Mouse (Mus musculus) forebrain, embryonic 13.5 days (tissue): ENCODE measurements at regions not wholly inside any gene's neighbourhood (a gene's known extent, or its start where the extent isn't known, plus 50 kb on each side); places are given as distances from the start of the nearest gene placed in this dataset.

Experiments
- ATAC-seq: fragments of 200-750 bp; cut with Nextera tagmentation; 2 replicates; pipeline ENCODE4 v1.8.0; 2017
- H3K27ac ChIP-seq: fragments of 300-500 bp; sonication (generic); 2 replicates; pipeline ENCODE4 v1.5.1; 2015; ENCODE audit warnings: inconsistent platforms, mild to moderate bottlenecking, moderate library complexity
- H3K27me3 ChIP-seq: fragments of 300-500 bp; sonication (generic); 2 replicates; pipeline ENCODE4 v1.6.1; 2015; ENCODE audit warnings: mild to moderate bottlenecking, inconsistent platforms
- H3K36me3 ChIP-seq: fragments of 300-500 bp; sonication (generic); 2 replicates; pipeline ENCODE4 v1.6.1; 2015; ENCODE audit warnings: mild to moderate bottlenecking, inconsistent platforms; ENCODE audit not compliant: poor library complexity, severe bottlenecking
- H3K4me1 ChIP-seq: fragments of 300-500 bp; sonication (generic); 2 replicates; pipeline ENCODE4 v1.6.1; 2015; ENCODE audit warnings: inconsistent platforms
- H3K4me2 ChIP-seq: fragments of 300-500 bp; sonication (generic); 2 replicates; pipeline ENCODE4 v1.6.1; 2015; ENCODE audit warnings: inconsistent platforms, mild to moderate bottlenecking, moderate library complexity
- H3K4me3 ChIP-seq: fragments of 300-500 bp; sonication (generic); 2 replicates; pipeline ENCODE4 v1.5.1; 2015; ENCODE audit warnings: mild to moderate bottlenecking, inconsistent platforms
- H3K9ac ChIP-seq: fragments of 300-500 bp; sonication (generic); 2 replicates; pipeline ENCODE4 v1.6.1; 2015; ENCODE audit warnings: mild to moderate bottlenecking, inconsistent platforms
- H3K9me3 ChIP-seq: fragments of 300-500 bp; sonication (generic); replicated peaks from 2 replicates; pipeline ENCODE4 v1.6.1; 2016; ENCODE audit warnings: inconsistent platforms
- WGBS: fragments of 180-500 bp; shearing (Covaris S2); methylation state at CpG from one replicate; pipeline ENCODE4 v1.1.7; 2015; 5-methylcytosine and 5-hydroxymethylcytosine counted together

DNA sequence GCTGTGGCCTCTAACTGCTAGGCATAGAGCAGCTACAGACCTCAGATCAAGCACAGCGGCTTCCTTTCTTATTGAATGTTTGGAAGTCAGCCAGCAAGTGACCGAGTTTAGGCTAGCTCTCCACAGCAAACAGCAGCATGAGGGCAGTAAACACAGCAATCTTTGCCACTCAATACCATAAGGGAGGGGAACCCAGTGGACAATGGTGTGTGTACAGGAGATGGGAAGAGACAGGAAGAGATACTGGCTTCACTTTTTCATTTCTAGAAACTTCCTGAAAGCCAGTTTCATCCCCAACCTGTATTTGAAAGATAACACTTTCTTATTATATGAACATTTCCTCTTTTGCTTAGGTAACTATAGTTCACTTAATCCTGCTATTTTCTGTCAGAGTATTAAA is 1284.9 kb upstream of the Lrrc6 start:
- H3K9me3 ChIP-seq, result no peaks in the 10 kb centered on the region
- 64% methylated on average over 2 of the region's 2 CpGs for whole genome bisulfite sequencing

GRCm38 (mm10) chr15:67783754-67784153 is 1283.0 kb upstream of the Lrrc6 start:
- 76% methylated on average over 1 of the region's 1 CpGs for WGBS

More for the DNA sequence above, 1284.9 kb upstream of the Lrrc6 start:
- Histone ChIP-seq H3K27me3 (no peaks in the 10 kb centered on the region), H3K4me3 (no peak overlapping the region), H3K4me1 (no peaks in the 10 kb centered on the region), H3K36me3 (no peaks in the 10 kb centered on the region), H3K4me2 (no peak overlapping the region), H3K9ac (no peak overlapping the region), H3K27ac (no peak overlapping the region)
- ATAC-seq, result 0 out of 2 replicates have a peak, but pooled peaks have one; percentile 36

GRCm38 (mm10) chr15:67782505-67782904 is 1281.8 kb upstream of the Lrrc6 start:
- no peak for ATAC-seq
- H3K27ac ChIP-seq, result no peak overlapping the region
- no peaks in the 10 kb centered on the region for H3K36me3 ChIP-seq
- H3K4me3 ChIP-seq, result no peak overlapping the region
- no peak overlapping the region for H3K9ac ChIP-seq
- H3K4me2 ChIP-seq, result no peak overlapping the region
- no peaks in the 10 kb centered on the region for H3K4me1 ChIP-seq
- H3K9me3 ChIP-seq, result no peaks in the 10 kb centered on the region
- no peaks in the 10 kb centered on the region for H3K27me3 ChIP-seq
- 92% methylated on average over 4 of the region's 4 CpGs for WGBS

More at GRCm38 (mm10) chr15:67783754-67784153, 1283.0 kb upstream of the Lrrc6 start:
- ATAC-seq, result no peak
- no peak overlapping the region for H3K27ac ChIP-seq
- H3K27me3 ChIP-seq, result no peaks in the 10 kb centered on the region
- no peak overlapping the region for H3K4me3 ChIP-seq
- H3K4me2 ChIP-seq, result no peak overlapping the region
- H3K36me3 ChIP-seq, result no peaks in the 10 kb centered on the region
- no peaks in the 10 kb centered on the region for H3K9me3 ChIP-seq
- no peak overlapping the region for H3K9ac ChIP-seq
- H3K4me1 ChIP-seq, result no peaks in the 10 kb centered on the region

- Histone ChIP-seq H3K4me3 (no peak overlapping the region), H3K4me2 (no peak overlapping the region), H3K9ac (no peak overlapping the region), H3K9me3 (no peaks in the 10 kb centered on the region), H3K4me1 (no peaks in the 10 kb centered on the region), H3K27ac (no peak overlapping the region), H3K36me3 (no peaks in the 10 kb centered on the region), H3K27me3 (no peaks in the 10 kb centered on the region)
- ATAC-seq, result no peak
- 78% methylated on average over 2 of the region's 2 CpGs for WGBS
Measured at GRCm38 (mm10) chr15:67780856-67781255, 1280.1 kb upstream of the Lrrc6 start.

DNA sequence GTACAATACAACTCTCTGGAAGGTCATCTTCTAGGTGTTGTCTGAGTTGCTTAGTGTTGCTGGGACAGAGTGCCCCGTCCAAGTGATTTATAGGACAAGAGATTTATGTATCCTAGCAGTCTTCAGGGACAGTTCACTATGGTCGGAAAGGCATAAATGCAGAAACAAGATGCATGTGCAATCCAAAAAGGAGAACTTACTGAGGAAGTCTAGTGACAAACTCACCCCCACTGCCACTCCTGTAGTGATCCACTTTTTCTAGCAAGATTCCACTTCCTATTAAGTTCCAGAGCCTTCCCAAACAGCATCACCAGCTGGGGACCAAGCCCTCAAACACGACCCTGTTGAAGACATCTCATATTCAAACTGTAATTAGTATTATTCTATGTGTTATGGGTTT is 1266.9 kb upstream of the Lrrc6 start:
- H3K36me3 ChIP-seq, result no peaks in the 10 kb centered on the region
- no peak overlapping the region for H3K4me2 ChIP-seq
- no peak overlapping the region for H3K9ac ChIP-seq
- H3K4me3 ChIP-seq, result no peak overlapping the region
- 72% methylated on average over 3 of the region's 3 CpGs for WGBS
- no peak for ATAC-seq
- H3K27me3 ChIP-seq, result no peaks in the 10 kb centered on the region
- H3K9me3 ChIP-seq, result no peaks in the 10 kb centered on the region
- no peak overlapping the region for H3K27ac ChIP-seq
- no peaks in the 10 kb centered on the region for H3K4me1 ChIP-seq

- H3K4me3 ChIP-seq, result no peak overlapping the region
- WGBS, result 76% methylated on average over 4 of the region's 4 CpGs
- ATAC-seq, result no peak
Measured at GRCm38 (mm10) chr15:67759221-67759620, 1258.5 kb upstream of the Lrrc6 start.

GRCm38 (mm10) chr15:67750582-67750981 is 1249.9 kb upstream of the Lrrc6 start:
- no peaks in the 10 kb centered on the region for H3K36me3 ChIP-seq
- no peaks in the 10 kb centered on the region for H3K9me3 ChIP-seq
- H3K27ac ChIP-seq, result no peak overlapping the region
- H3K27me3 ChIP-seq, result no peaks in the 10 kb centered on the region
- no peaks in the 10 kb centered on the region for H3K4me1 ChIP-seq
- no peak overlapping the region for H3K4me3 ChIP-seq
- no peak overlapping the region for H3K9ac ChIP-seq
- ATAC-seq, result no peak
- H3K4me2 ChIP-seq, result no peak overlapping the region

More at GRCm38 (mm10) chr15:67759221-67759620, 1258.5 kb upstream of the Lrrc6 start:
- Histone ChIP-seq H3K4me1 (no peaks in the 10 kb centered on the region), H3K27ac (no peak overlapping the region), H3K4me2 (no peak overlapping the region), H3K9me3 (no peaks in the 10 kb centered on the region), H3K9ac (no peak overlapping the region), H3K27me3 (no peaks in the 10 kb centered on the region), H3K36me3 (no peaks in the 10 kb centered on the region)

GRCm38 (mm10) chr15:67743332-67743731 is 1242.6 kb upstream of the Lrrc6 start:
- Histone ChIP-seq H3K27me3 (no peaks in the 10 kb centered on the region), H3K9me3 (no peaks in the 10 kb centered on the region), H3K36me3 (no peaks in the 10 kb centered on the region), H3K9ac (no peak overlapping the region), H3K27ac (no peak overlapping the region), H3K4me1 (no peaks in the 10 kb centered on the region), H3K4me2 (no peak overlapping the region), H3K4me3 (no peak overlapping the region)
- ATAC-seq, result no peak
- 75% methylated on average over 2 of the region's 2 CpGs for WGBS

DNA sequence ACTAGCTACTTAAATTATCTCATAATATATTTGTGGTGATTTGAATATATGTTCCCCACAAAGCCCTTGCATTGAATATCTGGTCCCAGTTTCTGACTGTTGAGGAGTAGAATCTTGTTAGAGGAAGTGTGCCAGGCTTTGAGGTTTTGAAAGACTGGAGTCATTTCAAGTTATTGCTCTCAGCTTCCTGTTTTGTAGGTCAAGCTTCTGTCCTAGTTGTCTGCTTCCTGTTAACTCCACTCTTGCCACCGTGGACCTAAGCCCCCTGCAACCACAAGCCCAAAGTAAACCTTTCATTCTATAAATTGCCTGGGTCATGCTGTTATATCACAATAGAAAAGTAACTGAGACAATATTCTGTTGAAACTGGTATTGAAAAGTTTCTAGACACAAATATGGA is 1232.3 kb upstream of the Lrrc6 start:
- WGBS, result 68% methylated on average over 1 of the region's 1 CpGs
- Histone ChIP-seq H3K9ac (no peak overlapping the region), H3K4me1 (no peaks in the 10 kb centered on the region)

DNA sequence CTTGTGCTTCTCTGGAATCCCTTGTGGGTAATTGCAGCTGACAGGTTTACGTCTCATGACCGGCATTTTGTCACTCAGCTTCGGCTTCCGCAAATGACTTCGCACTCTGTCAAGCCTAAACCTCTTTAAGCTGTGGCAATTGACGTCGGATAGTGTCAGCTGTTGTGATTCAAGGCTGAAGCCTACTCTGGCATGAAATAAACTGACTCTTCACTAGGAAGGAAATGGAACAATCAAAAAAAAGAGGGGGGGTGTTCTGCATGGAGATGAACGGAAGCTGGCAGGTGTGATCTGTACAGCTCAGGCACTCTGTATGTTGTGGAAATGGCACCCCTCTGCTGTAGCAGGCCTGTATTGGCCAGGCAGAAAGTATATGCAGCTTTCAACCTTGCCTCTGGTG is 1228.8 kb upstream of the Lrrc6 start:
- WGBS, result 82% methylated on average over 8 of the region's 8 CpGs
- H3K9ac ChIP-seq, result no peak overlapping the region
- no peak for ATAC-seq

More for the DNA sequence above, 1232.3 kb upstream of the Lrrc6 start:
- no peak overlapping the region for H3K4me2 ChIP-seq
- no peaks in the 10 kb centered on the region for H3K36me3 ChIP-seq
- H3K4me3 ChIP-seq, result no peak overlapping the region
- H3K27ac ChIP-seq, result no peak overlapping the region
- H3K27me3 ChIP-seq, result no peaks in the 10 kb centered on the region
- no peak for ATAC-seq
- H3K9me3 ChIP-seq, result no peaks in the 10 kb centered on the region

GRCm38 (mm10) chr15:67725239-67725638 is 1224.5 kb upstream of the Lrrc6 start:
- WGBS, result 82% methylated on average over 5 of the region's 5 CpGs
- ATAC-seq, result no peak

More for the DNA sequence above, 1228.8 kb upstream of the Lrrc6 start:
- Histone ChIP-seq H3K27ac (no peak overlapping the region), H3K4me3 (no peak overlapping the region), H3K4me2 (no peak overlapping the region), H3K4me1 (no peaks in the 10 kb centered on the region), H3K36me3 (no peaks in the 10 kb centered on the region), H3K9me3 (no peaks in the 10 kb centered on the region), H3K27me3 (no peaks in the 10 kb centered on the region)

DNA sequence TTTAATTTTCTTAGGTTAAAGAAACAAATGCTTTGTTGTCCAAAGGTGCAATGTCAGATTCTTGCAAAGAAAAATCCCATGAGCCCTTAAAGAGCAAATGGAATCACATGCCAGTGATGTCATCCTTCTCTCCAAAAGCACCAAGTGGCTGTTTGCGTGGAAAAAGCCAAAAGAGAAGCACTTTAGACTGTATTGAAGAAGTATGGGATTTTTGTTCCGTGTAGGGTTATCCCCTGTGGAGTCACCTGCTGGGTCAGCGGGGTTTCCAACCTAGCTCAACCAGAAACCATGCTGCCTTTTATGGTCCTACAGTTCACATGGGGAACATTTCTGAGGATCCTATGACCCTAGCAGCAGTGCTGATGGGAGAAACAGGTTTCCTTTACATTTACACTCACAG is 1213.5 kb upstream of the Lrrc6 start:
- Histone ChIP-seq H3K4me2 (no peak overlapping the region), H3K4me1 (no peaks in the 10 kb centered on the region), H3K27ac (no peak overlapping the region), H3K9me3 (no peaks in the 10 kb centered on the region), H3K9ac (no peak overlapping the region), H3K4me3 (no peak overlapping the region), H3K27me3 (no peaks in the 10 kb centered on the region), H3K36me3 (no peaks in the 10 kb centered on the region)
- ATAC-seq, result no peak
- WGBS, result 66% methylated on average over 3 of the region's 3 CpGs

More at GRCm38 (mm10) chr15:67725239-67725638, 1224.5 kb upstream of the Lrrc6 start:
- H3K9me3 ChIP-seq, result no peaks in the 10 kb centered on the region
- H3K27ac ChIP-seq, result no peak overlapping the region
- no peak overlapping the region for H3K9ac ChIP-seq
- no peaks in the 10 kb centered on the region for H3K27me3 ChIP-seq
- no peaks in the 10 kb centered on the region for H3K36me3 ChIP-seq
- no peak overlapping the region for H3K4me3 ChIP-seq
- H3K4me2 ChIP-seq, result no peak overlapping the region
- no peaks in the 10 kb centered on the region for H3K4me1 ChIP-seq

DNA sequence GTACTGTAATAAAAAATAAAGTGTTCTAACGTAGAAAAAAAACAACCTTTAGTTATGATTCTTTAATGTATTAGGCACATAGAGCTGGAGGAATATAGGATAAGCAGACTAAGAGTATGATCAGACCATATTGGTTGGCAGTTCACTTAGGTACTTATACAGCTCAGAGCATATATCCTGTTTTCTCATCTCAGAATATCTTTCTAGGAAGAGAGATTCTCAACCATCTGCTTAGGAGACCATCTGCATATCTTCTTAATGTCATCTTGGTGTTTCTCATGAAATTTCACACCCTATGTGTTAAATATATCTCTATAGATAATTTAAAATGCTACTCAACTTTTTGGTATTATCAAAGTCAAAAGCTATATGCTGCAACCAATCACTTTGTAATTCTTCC is 1185.4 kb upstream of the Lrrc6 start:
- no peak overlapping the region for H3K9ac ChIP-seq
- no peak overlapping the region for H3K27ac ChIP-seq
- WGBS, result 64% methylated on average over 1 of the region's 1 CpGs
- H3K27me3 ChIP-seq, result no peaks in the 10 kb centered on the region
- no peaks in the 10 kb centered on the region for H3K9me3 ChIP-seq
- H3K36me3 ChIP-seq, result no peaks in the 10 kb centered on the region
- H3K4me3 ChIP-seq, result no peak overlapping the region
- H3K4me2 ChIP-seq, result no peak overlapping the region
- no peaks in the 10 kb centered on the region for H3K4me1 ChIP-seq
- ATAC-seq, result no peak
